8 mouse cellular contexts compared by ENCODE assay signal in genomic region chr8:22165251-22166079, GRCm38 (mm10). TPM values are rescaled to one million over a fixed set of nuclear protein-coding genes. Genes with fewer than 3 reads are reported as not detected.
DNase-seq lines count a peak whose midpoint lies in the region; ATAC-seq and TF ChIP-seq lines count a peak whose summit lies in the region.

No protein-coding gene starts in this region.

- no peaks in the 10 kb centered on the region for H3K27me3 ChIP-seq in embryonic facial prominence, embryonic 10.5 days (replicated peaks; ENCODE audit: low read depth, poor library complexity, severe bottlenecking)
- H3K27me3 ChIP-seq in hindbrain, embryonic 16.5 days (replicated peaks; ENCODE audit: control insufficient read depth, insufficient read depth, low read length): no peaks in the 10 kb centered on the region
- H3K27me3 ChIP-seq in midbrain, embryonic 15.5 days (replicated peaks): no peaks in the 10 kb centered on the region

- H3K4me1 ChIP-seq in lung, adult 2 months (ENCODE audit: control insufficient read depth, insufficient read depth, low read length): no peaks in the 10 kb centered on the region
- peaks cover 12% of the 10 kb centered on the region for H3K4me1 ChIP-seq in embryonic facial prominence, embryonic 10.5 days
- H3K4me1 ChIP-seq in hindbrain, embryonic 16.5 days (ENCODE audit: control insufficient read depth, insufficient read depth, low read depth, low read length): peaks cover 2% of the 10 kb centered on the region
- H3K4me1 ChIP-seq in midbrain, embryonic 15.5 days: peaks cover 14% of the 10 kb centered on the region

- H3K9me3 ChIP-seq in embryonic facial prominence, embryonic 10.5 days: no peaks in the 10 kb centered on the region
- H3K9me3 ChIP-seq in hindbrain, embryonic 16.5 days (ENCODE audit: control insufficient read depth, low read length): no peaks in the 10 kb centered on the region
- H3K9me3 ChIP-seq in midbrain, embryonic 15.5 days: no peaks in the 10 kb centered on the region

- TF ChIP-seq CTCF in lung, adult 2 months (IDR thresholded peaks at IDR 0.05; ENCODE audit: insufficient read depth, low read length): no peak

- no peak for DNase-seq in lung, adult 2 months
- DNase-seq in lung, postnatal 4 days: no peak
- DNase-seq in embryonic facial prominence, embryonic 10.5 days (ENCODE audit: low spot score): no peak
- no peak for DNase-seq in cerebellum, adult 8-10 months
- DNase-seq in urinary bladder, postnatal 14 days (ENCODE audit: low spot score): no peak
- DNase-seq in layer of hippocampus, adult 9-11 months: no peak

- no peak for TF ChIP-seq POLR2A in lung, adult 2 months (IDR thresholded peaks at IDR 0.05; ENCODE audit: borderline replicate concordance, extremely low read depth, low read depth, low read length)

- peak overlapping the region; percentile 86 for H3K27ac ChIP-seq in embryonic facial prominence, embryonic 10.5 days (replicated peaks)
- peak overlapping the region; percentile 84; the same call in 1 of the 2 replicates for H3K27ac ChIP-seq in hindbrain, embryonic 16.5 days (ENCODE audit: low read depth, low read length)
- H3K27ac ChIP-seq in midbrain, embryonic 15.5 days: peak overlapping the region; percentile 88

- peak overlapping the region; percentile 70 for H3K4me3 ChIP-seq in lung, adult 2 months (replicated peaks; ENCODE audit: extremely low read depth, low read depth, low read length)
- peak overlapping the region; percentile 69 for H3K4me3 ChIP-seq in embryonic facial prominence, embryonic 10.5 days
- H3K4me3 ChIP-seq in hindbrain, embryonic 16.5 days (ENCODE audit: low read length): peak overlapping the region; percentile 59
- peak overlapping the region; percentile 63 for H3K4me3 ChIP-seq in midbrain, embryonic 15.5 days

- H3K36me3 ChIP-seq in embryonic facial prominence, embryonic 10.5 days (replicated peaks): peaks cover 37% of the 10 kb centered on the region
- H3K36me3 ChIP-seq in hindbrain, embryonic 16.5 days (ENCODE audit: control insufficient read depth, insufficient read depth, low read length): peaks cover 3% of the 10 kb centered on the region; the same call in 1 of the 2 replicates
- no peaks in the 10 kb centered on the region for H3K36me3 ChIP-seq in midbrain, embryonic 15.5 days (replicated peaks)

- H3K9ac ChIP-seq in hindbrain, embryonic 16.5 days (ENCODE audit: low read depth, low read length): peak overlapping the region; percentile 73
- peak overlapping the region; percentile 62 for H3K9ac ChIP-seq in midbrain, embryonic 15.5 days

- peak; percentile 57 for ATAC-seq in hindbrain, embryonic 16.5 days
- peak; percentile 42 for ATAC-seq in midbrain, embryonic 15.5 days (replicated peaks)

- WGBS in lung, adult 2 months: 44% methylated on average over 10 of the region's 10 CpGs
- 59% methylated on average over 10 of the region's 10 CpGs for WGBS in embryonic facial prominence, embryonic 10.5 days
- 52% methylated on average over 10 of the region's 10 CpGs for WGBS in hindbrain, embryonic 16.5 days
- WGBS in midbrain, embryonic 15.5 days: 57% methylated on average over 10 of the region's 10 CpGs

- peak overlapping the region; percentile 57 for H3K4me2 ChIP-seq in hindbrain, embryonic 16.5 days (ENCODE audit: low read length)
- peak overlapping the region; percentile 55 for H3K4me2 ChIP-seq in midbrain, embryonic 15.5 days

RNA-seq across cellular contexts. Expression of gene Nek3, which starts 0.8 kb away (rescaled TPM):
- polyA plus RNA-seq in lung, adult 2 months (2012; rRNA removed): 0.88 and 1.5 TPM in 2 replicates
- 6.8 and 7.3 TPM in 2 replicates for polyA plus RNA-seq in embryonic facial prominence, embryonic 10.5 days (2016; fragmentation: Nextera tagmentation; extraction: Ambion mirVana)
- 8.0 and 8.3 TPM in 2 replicates for polyA plus RNA-seq in hindbrain, embryonic 16.5 days (2015; fragmentation: Nextera tagmentation; extraction: Ambion mirVana)
- 6.9 and 7.6 TPM in 2 replicates for polyA plus RNA-seq in midbrain, embryonic 15.5 days (2015; fragmentation: Nextera tagmentation; extraction: Ambion mirVana)

RNA-seq across cellular contexts. Expression of gene Ckap2, which starts 20.2 kb away (rescaled TPM):
- polyA plus RNA-seq in lung, adult 2 months (2012; rRNA removed): 0.20 and 1.3 TPM in 2 replicates
- polyA plus RNA-seq in embryonic facial prominence, embryonic 10.5 days (2016; fragmentation: Nextera tagmentation; extraction: Ambion mirVana): 48.6 and 51.9 TPM in 2 replicates
- 12.8 and 15.5 TPM in 2 replicates for polyA plus RNA-seq in hindbrain, embryonic 16.5 days (2015; fragmentation: Nextera tagmentation; extraction: Ambion mirVana)
- polyA plus RNA-seq in midbrain, embryonic 15.5 days (2015; fragmentation: Nextera tagmentation; extraction: Ambion mirVana): 8.3 and 9.4 TPM in 2 replicates

RNA-seq across cellular contexts. Expression of gene Vps36, which starts 27.1 kb away (rescaled TPM):
- polyA plus RNA-seq in lung, adult 2 months (2012; rRNA removed): 10.1 and 14.6 TPM in 2 replicates
- 41.7 and 44.5 TPM in 2 replicates for polyA plus RNA-seq in embryonic facial prominence, embryonic 10.5 days (2016; fragmentation: Nextera tagmentation; extraction: Ambion mirVana)
- polyA plus RNA-seq in hindbrain, embryonic 16.5 days (2015; fragmentation: Nextera tagmentation; extraction: Ambion mirVana): 41.4 and 44.3 TPM in 2 replicates
- polyA plus RNA-seq in midbrain, embryonic 15.5 days (2015; fragmentation: Nextera tagmentation; extraction: Ambion mirVana): 40.7 and 42.3 TPM in 2 replicates

RNA-seq across cellular contexts. Expression of gene Nek5, which starts 40.6 kb away (rescaled TPM):
- 2.7 and 4.2 TPM in 2 replicates for polyA plus RNA-seq in lung, adult 2 months (2012; rRNA removed)
- polyA plus RNA-seq in embryonic facial prominence, embryonic 10.5 days (2016; fragmentation: Nextera tagmentation; extraction: Ambion mirVana): 0.15 TPM in 1 of 2 replicates, not detected in the other
- 1.4 and 1.6 TPM in 2 replicates for polyA plus RNA-seq in hindbrain, embryonic 16.5 days (2015; fragmentation: Nextera tagmentation; extraction: Ambion mirVana)
- polyA plus RNA-seq in midbrain, embryonic 15.5 days (2015; fragmentation: Nextera tagmentation; extraction: Ambion mirVana): 1.1 and 1.3 TPM in 2 replicates
